Mouse (Mus musculus) stomach, postnatal 0 days (tissue): Measurements from ENCODE around the gene Eps15.

ENCODE experiments used
- CTCF ChIP-seq: IDR thresholded peaks from 2 replicates; pipeline ENCODE4 v1.5.1; 2016; ENCODE audit warnings: antibody characterized with exemption, low read depth, mild to moderate bottlenecking, moderate library complexity
- EP300 ChIP-seq: optimal IDR thresholded peaks from 2 replicates; pipeline ENCODE3; 2016; ENCODE audit warnings: antibody characterized with exemption

DNA sequence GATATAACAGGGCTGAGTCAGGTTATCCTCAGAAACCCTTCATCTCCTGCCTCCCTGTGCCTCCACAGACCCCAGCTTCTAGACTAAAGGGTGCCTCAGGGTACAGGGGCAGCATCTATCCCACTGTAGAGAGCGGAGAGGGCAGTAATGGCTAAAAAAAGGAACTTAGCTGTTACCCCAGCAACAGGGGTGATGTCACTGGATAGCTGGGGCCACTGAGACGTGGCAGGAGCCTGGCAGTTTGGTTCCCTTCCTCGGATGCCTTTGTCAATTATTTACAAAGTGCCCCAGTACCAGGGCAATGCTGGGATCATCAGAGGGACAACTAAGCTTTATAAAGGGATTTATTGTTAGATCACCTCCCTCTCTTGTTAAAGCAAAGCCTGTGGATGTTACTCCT lies 138.9 kb downstream of the Eps15 start:
- TF ChIP-seq CTCF (no peak), EP300 (no peak)
